Mouse (Mus musculus) lung, adult 18-20 months (tissue): Measurements from ENCODE around the gene Fat1.

Source experiments
- DNase-seq, 2 experiments: peaks; one replicate each; pipeline ENCODE4 v3.0.0; 2022; ENCODE audit warnings: mixed read lengths in 2 of 2

The Fat1 gene

DNA sequence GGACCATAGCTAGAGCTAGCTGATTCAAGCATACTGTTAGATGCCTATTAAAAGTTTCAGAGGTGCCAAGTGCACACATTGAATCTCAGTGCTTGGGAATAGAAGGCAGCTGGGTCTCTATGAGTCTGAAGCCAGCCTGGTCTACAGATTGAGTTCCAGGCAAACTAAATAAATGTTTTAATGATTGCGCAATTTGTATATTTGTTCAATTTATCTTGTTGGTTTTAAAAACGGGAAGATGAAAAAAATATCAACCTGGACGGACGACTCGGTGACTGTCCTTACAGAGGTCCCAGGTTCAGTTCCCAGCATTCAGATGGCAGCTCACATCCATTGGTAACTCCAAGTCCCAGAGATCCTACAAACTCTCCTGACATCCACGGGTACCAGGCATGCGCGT is 135.7 kb downstream of the Fat1 start:
- DNase-seq = no peak

DNA sequence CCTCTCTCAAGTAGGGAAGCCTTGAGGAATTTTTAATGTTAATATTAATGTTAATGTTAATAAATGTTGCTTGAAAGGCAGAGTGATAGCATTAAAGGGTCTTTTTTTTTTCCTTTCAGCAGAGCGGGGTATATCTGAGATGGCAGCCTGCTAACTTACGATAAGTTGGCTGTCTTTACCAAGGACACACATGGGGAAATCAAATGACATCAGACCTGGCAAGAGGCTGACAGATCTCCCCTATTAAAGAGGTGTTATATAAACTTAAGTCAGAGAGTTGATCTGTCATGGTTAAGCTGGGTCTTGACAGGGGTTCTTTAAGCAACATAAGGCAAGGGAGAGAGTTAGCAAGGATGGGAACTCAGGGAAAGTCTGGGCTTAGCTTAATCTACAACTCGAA is 145.6 kb downstream of the Fat1 start:
- DNase-seq = no peak

DNA sequence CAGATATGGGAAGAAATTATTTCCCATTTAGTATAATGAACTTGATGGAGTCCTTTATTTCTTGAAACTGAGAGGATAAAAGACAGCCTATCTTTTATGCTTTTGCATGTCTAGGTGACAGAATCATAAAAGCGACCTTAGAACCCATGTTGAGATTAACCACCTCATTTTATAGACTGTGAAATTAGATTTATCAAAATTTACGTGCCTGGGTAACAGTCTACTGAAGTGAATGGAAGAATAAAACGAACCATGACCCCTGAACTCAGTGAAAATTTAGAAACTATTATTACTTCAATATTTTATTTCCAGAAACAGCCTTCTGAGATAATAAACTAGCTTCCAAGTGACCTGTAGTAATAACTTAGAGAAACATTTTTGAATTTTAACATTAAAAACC is 158.4 kb downstream of the Fat1 start:
- DNase-seq = no peak
